Mouse (Mus musculus): ENCODE results near the gene Ppp2r5a. TPM values are rescaled to one million over a fixed set of nuclear protein-coding genes. Genes with fewer than 3 reads are reported as not detected.
"Not testable (repeated sequence)": the region's sequence is repeated elsewhere in the genome, so short reads cannot be mapped to it uniquely, and the experiment has no call there.

The Ppp2r5a gene
- polyA plus RNA-seq, 1 experiment: 145 TPM

GRCm38 (mm10) chr1:191432023-191432422, 29.0 kb upstream of the Ppp2r5a start:
- Histone ChIP-seq H3K27me3 (ENCODE audit: control insufficient read depth, insufficient read depth, low read length) (no peaks in the 10 kb centered on the region), H3K4me3 (ENCODE audit: control insufficient read depth, insufficient read depth, low read length) (peak overlapping the region; percentile 39), H3K4me1 (replicated peaks; ENCODE audit: control insufficient read depth, insufficient read depth, low read length) (peaks cover 11% of the 10 kb centered on the region), H3K36me3 (ENCODE audit: control insufficient read depth, insufficient read depth, low read length) (no peaks in the 10 kb centered on the region), H3K27ac (ENCODE audit: control insufficient read depth, insufficient read depth, low read length) (peak overlapping the region; percentile 23; the same call in 1 of the 2 replicates)
- TF ChIP-seq CTCF (IDR thresholded peaks at IDR 0.05; ENCODE audit: borderline replicate concordance, control insufficient read depth, extremely low read depth, insufficient read depth, low read length, poor library complexity) (no peak), POLR2A (IDR thresholded peaks at IDR 0.05; ENCODE audit: control insufficient read depth, extremely low read depth, insufficient read depth, low read length, poor library complexity) (no peak)
- DNase-seq: no peak
- WGBS: 43% methylated on average over 15 of the region's 15 CpGs

GRCm38 (mm10) chr1:191430121-191430520, 27.0 kb upstream of the Ppp2r5a start:
- H3K36me3 ChIP-seq (ENCODE audit: control insufficient read depth, insufficient read depth, low read length): no peaks in the 10 kb centered on the region
- H3K27me3 ChIP-seq (ENCODE audit: control insufficient read depth, insufficient read depth, low read length): no peaks in the 10 kb centered on the region
- DNase-seq: no peak
- TF ChIP-seq CTCF (IDR thresholded peaks at IDR 0.05; ENCODE audit: borderline replicate concordance, control insufficient read depth, extremely low read depth, insufficient read depth, low read length, poor library complexity): no peak
- TF ChIP-seq POLR2A (IDR thresholded peaks at IDR 0.05; ENCODE audit: control insufficient read depth, extremely low read depth, insufficient read depth, low read length, poor library complexity): no peak
- H3K27ac ChIP-seq (ENCODE audit: control insufficient read depth, insufficient read depth, low read length): no peak overlapping the region
- no peak overlapping the region for H3K4me3 ChIP-seq (ENCODE audit: control insufficient read depth, insufficient read depth, low read length)
- WGBS: 92% methylated on average over 7 of the region's 7 CpGs
- peaks cover 25% of the 10 kb centered on the region for H3K4me1 ChIP-seq (replicated peaks; ENCODE audit: control insufficient read depth, insufficient read depth, low read length)

GRCm38 (mm10) chr1:191425884-191426283, 22.8 kb upstream of the Ppp2r5a start:
- no peak for DNase-seq
- H3K27me3 ChIP-seq (ENCODE audit: control insufficient read depth, insufficient read depth, low read length): no peaks in the 10 kb centered on the region
- H3K4me3 ChIP-seq (ENCODE audit: control insufficient read depth, insufficient read depth, low read length): no peak overlapping the region
- H3K4me1 ChIP-seq (replicated peaks; ENCODE audit: control insufficient read depth, insufficient read depth, low read length): peaks cover 43% of the 10 kb centered on the region
- no peak for TF ChIP-seq POLR2A (IDR thresholded peaks at IDR 0.05; ENCODE audit: control insufficient read depth, extremely low read depth, insufficient read depth, low read length, poor library complexity)
- H3K36me3 ChIP-seq (ENCODE audit: control insufficient read depth, insufficient read depth, low read length): no peaks in the 10 kb centered on the region
- peak overlapping the region; percentile 75 for H3K27ac ChIP-seq (ENCODE audit: control insufficient read depth, insufficient read depth, low read length)
- 54% methylated on average over 7 of the region's 7 CpGs for WGBS

- Histone ChIP-seq H3K27me3 (ENCODE audit: control insufficient read depth, insufficient read depth, low read length) (no peaks in the 10 kb centered on the region), H3K27ac (ENCODE audit: control insufficient read depth, insufficient read depth, low read length) (no peak overlapping the region), H3K36me3 (ENCODE audit: control insufficient read depth, insufficient read depth, low read length) (no peaks in the 10 kb centered on the region), H3K4me1 (replicated peaks; ENCODE audit: control insufficient read depth, insufficient read depth, low read length) (peaks cover 65% of the 10 kb centered on the region), H3K4me3 (ENCODE audit: control insufficient read depth, insufficient read depth, low read length) (no peak overlapping the region)
- TF ChIP-seq POLR2A (IDR thresholded peaks at IDR 0.05; ENCODE audit: control insufficient read depth, extremely low read depth, insufficient read depth, low read length, poor library complexity): no peak
- DNase-seq: no peak
- 95% methylated on average over 2 of the region's 2 CpGs for WGBS
Measured at GRCm38 (mm10) chr1:191423201-191423600, 20.1 kb upstream of the Ppp2r5a start.

GRCm38 (mm10) chr1:191422714-191423113, 19.6 kb upstream of the Ppp2r5a start:
- H3K4me3 ChIP-seq (ENCODE audit: control insufficient read depth, insufficient read depth, low read length); DNase-seq; H3K27me3 ChIP-seq (ENCODE audit: control insufficient read depth, insufficient read depth, low read length); H3K36me3 ChIP-seq (ENCODE audit: control insufficient read depth, insufficient read depth, low read length); H3K27ac ChIP-seq (ENCODE audit: control insufficient read depth, insufficient read depth, low read length): not testable (repeated sequence)
- WGBS: 65% methylated on average over 3 of the region's 3 CpGs
- H3K4me1 ChIP-seq (replicated peaks; ENCODE audit: control insufficient read depth, insufficient read depth, low read length): peaks cover 66% of the 10 kb centered on the region

- Histone ChIP-seq H3K27ac (ENCODE audit: control insufficient read depth, insufficient read depth, low read length) (peak overlapping the region; percentile 96), H3K4me1 (replicated peaks; ENCODE audit: control insufficient read depth, insufficient read depth, low read length) (peaks cover 68% of the 10 kb centered on the region), H3K27me3 (ENCODE audit: control insufficient read depth, insufficient read depth, low read length) (no peaks in the 10 kb centered on the region), H3K36me3 (ENCODE audit: control insufficient read depth, insufficient read depth, low read length) (no peaks in the 10 kb centered on the region), H3K4me3 (ENCODE audit: control insufficient read depth, insufficient read depth, low read length) (no peak overlapping the region)
- 28% methylated on average over 4 of the region's 4 CpGs for WGBS
- TF ChIP-seq CTCF (IDR thresholded peaks at IDR 0.05; ENCODE audit: borderline replicate concordance, control insufficient read depth, extremely low read depth, insufficient read depth, low read length, poor library complexity): no peak
- no peak for TF ChIP-seq POLR2A (IDR thresholded peaks at IDR 0.05; ENCODE audit: control insufficient read depth, extremely low read depth, insufficient read depth, low read length, poor library complexity)
- DNase-seq: peak; percentile 32
Measured at GRCm38 (mm10) chr1:191422164-191422563, 19.1 kb upstream of the Ppp2r5a start.

GRCm38 (mm10) chr1:191421426-191421999, 18.4 kb upstream of the Ppp2r5a start:
- H3K27me3 ChIP-seq (ENCODE audit: control insufficient read depth, insufficient read depth, low read length): no peaks in the 10 kb centered on the region
- no peak overlapping the region for H3K4me3 ChIP-seq (ENCODE audit: control insufficient read depth, insufficient read depth, low read length)
- H3K36me3 ChIP-seq (ENCODE audit: control insufficient read depth, insufficient read depth, low read length): no peaks in the 10 kb centered on the region
- H3K4me1 ChIP-seq (replicated peaks; ENCODE audit: control insufficient read depth, insufficient read depth, low read length): peaks cover 70% of the 10 kb centered on the region
- no peak for DNase-seq
- TF ChIP-seq CTCF (IDR thresholded peaks at IDR 0.05; ENCODE audit: borderline replicate concordance, control insufficient read depth, extremely low read depth, insufficient read depth, low read length, poor library complexity) (no peak), POLR2A (IDR thresholded peaks at IDR 0.05; ENCODE audit: control insufficient read depth, extremely low read depth, insufficient read depth, low read length, poor library complexity) (no peak)
- H3K27ac ChIP-seq (ENCODE audit: control insufficient read depth, insufficient read depth, low read length): peak overlapping the region; percentile 96
- 0% methylated on average over 1 of the region's 1 CpGs for WGBS
